Mouse (Mus musculus): Measurements from ENCODE around the gene Minpp1. TPM values are rescaled to one million over a fixed set of nuclear protein-coding genes. Genes with fewer than 3 reads are reported as not detected.

Minpp1 gene
- polyA plus RNA-seq, 1 experiment from 2014 or later: 46.8 TPM

DNA sequence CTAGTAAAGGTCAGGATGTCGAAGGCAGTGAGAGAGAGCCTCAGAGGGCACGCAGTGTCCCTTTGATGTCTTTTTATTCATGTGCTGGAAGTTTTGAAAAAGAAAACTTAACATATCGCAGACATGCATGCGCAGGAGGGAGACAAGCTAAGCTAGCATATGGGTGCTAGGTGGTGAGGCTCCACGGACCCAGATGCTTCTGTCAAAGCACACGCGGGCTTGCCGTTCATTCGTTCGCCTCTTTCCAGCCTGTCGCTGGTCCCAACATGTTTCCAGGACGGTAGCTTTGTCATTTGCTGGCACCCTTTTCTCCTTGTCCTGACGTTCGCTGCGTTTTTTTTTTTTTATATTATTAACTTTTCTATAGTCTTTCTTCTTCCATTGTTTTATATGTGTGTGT lies 62.6 kb downstream of the Minpp1 start:
- 89% methylated on average over 15 of the region's 15 CpGs for WGBS
- H3K9ac ChIP-seq (ENCODE audit: low read length): no peak overlapping the region

DNA sequence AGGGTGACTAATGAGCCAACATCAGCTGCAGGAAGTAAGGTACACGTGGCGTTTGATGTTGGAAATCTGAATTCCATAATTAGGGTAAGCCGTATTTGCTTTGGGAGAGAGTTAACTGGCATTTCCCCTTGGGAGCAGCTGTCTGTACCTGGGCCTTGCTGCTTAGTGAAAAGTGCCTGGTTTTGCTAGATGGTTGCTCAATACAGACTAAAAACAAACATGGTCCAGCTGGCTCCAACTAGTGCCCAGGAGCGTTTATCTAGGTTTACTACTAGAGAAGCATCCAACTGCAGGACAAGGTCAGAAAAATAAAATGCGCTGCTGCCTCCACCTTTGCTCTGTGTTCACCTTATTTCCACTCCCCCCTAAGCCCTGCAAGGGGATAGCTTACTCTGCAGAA lies 64.9 kb downstream of the Minpp1 start:
- H3K27ac ChIP-seq (ENCODE audit: low read length): no peak overlapping the region
- no peaks in the 10 kb centered on the region for H3K9me3 ChIP-seq (replicated peaks; ENCODE audit: control insufficient read depth, low read length)
- no peaks in the 10 kb centered on the region for H3K4me1 ChIP-seq (ENCODE audit: control insufficient read depth, insufficient read depth, low read length)
- no peak overlapping the region for H3K9ac ChIP-seq (ENCODE audit: low read length)
- H3K27me3 ChIP-seq (ENCODE audit: control insufficient read depth, insufficient read depth, low read length): no peaks in the 10 kb centered on the region
- no peaks in the 10 kb centered on the region for H3K36me3 ChIP-seq (ENCODE audit: control insufficient read depth, insufficient read depth)
- WGBS: 66% methylated on average over 5 of the region's 5 CpGs
- no peak overlapping the region for H3K4me2 ChIP-seq (ENCODE audit: low read depth, low read length)
- H3K4me3 ChIP-seq (ENCODE audit: low read length): no peak overlapping the region
- ATAC-seq (replicated peaks; ENCODE audit: extremely low read depth, insufficient read depth, low FRiP score): no peak

More for the DNA sequence above, 62.6 kb downstream of the Minpp1 start:
- H3K27ac ChIP-seq (ENCODE audit: low read length): no peak overlapping the region
- H3K4me2 ChIP-seq (ENCODE audit: low read depth, low read length): no peak overlapping the region
- H3K36me3 ChIP-seq (ENCODE audit: control insufficient read depth, insufficient read depth): no peaks in the 10 kb centered on the region
- H3K4me1 ChIP-seq (ENCODE audit: control insufficient read depth, insufficient read depth, low read length): no peaks in the 10 kb centered on the region
- no peak for ATAC-seq (replicated peaks; ENCODE audit: extremely low read depth, insufficient read depth, low FRiP score)
- H3K27me3 ChIP-seq (ENCODE audit: control insufficient read depth, insufficient read depth, low read length): no peaks in the 10 kb centered on the region
- no peak overlapping the region for H3K4me3 ChIP-seq (ENCODE audit: low read length)
- H3K9me3 ChIP-seq (replicated peaks; ENCODE audit: control insufficient read depth, low read length): no peaks in the 10 kb centered on the region

DNA sequence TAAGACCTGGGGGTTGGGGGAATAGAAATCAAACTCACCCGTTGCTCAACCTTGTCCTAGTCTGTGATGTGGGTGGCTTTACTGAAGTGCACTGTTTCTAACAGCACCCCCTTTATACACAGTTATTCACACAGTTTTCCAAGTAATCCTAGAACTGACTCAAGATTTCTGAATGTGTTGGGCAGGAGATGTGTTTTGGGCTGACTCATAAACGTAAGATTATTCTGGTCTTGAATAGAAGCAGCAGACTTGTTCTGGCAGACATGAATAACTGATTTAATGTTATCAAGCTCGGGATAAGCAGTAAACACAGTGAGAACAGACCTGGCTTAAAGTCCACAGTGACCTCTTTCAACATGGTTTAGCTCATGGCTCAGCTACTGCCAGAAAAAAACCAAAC lies 65.9 kb downstream of the Minpp1 start:
- WGBS: 49% methylated on average over 3 of the region's 3 CpGs
- no peak; the same call in 1 of the 2 replicates for ATAC-seq (replicated peaks; ENCODE audit: extremely low read depth, insufficient read depth, low FRiP score)
- H3K36me3 ChIP-seq (ENCODE audit: control insufficient read depth, insufficient read depth): no peaks in the 10 kb centered on the region
- no peak overlapping the region for H3K27ac ChIP-seq (ENCODE audit: low read length)
- H3K9me3 ChIP-seq (replicated peaks; ENCODE audit: control insufficient read depth, low read length): no peaks in the 10 kb centered on the region
- H3K9ac ChIP-seq (ENCODE audit: low read length): no peak overlapping the region
- no peak overlapping the region for H3K4me2 ChIP-seq (ENCODE audit: low read depth, low read length)
- H3K4me1 ChIP-seq (ENCODE audit: control insufficient read depth, insufficient read depth, low read length): no peaks in the 10 kb centered on the region
- H3K4me3 ChIP-seq (ENCODE audit: low read length): no peak overlapping the region
- H3K27me3 ChIP-seq (ENCODE audit: control insufficient read depth, insufficient read depth, low read length): no peaks in the 10 kb centered on the region

GRCm38 (mm10) chr19:32552106-32552505 lies 66.5 kb downstream of the Minpp1 start:
- H3K4me3 ChIP-seq (ENCODE audit: low read length): no peak overlapping the region
- no peaks in the 10 kb centered on the region for H3K36me3 ChIP-seq (ENCODE audit: control insufficient read depth, insufficient read depth)
- H3K9ac ChIP-seq (ENCODE audit: low read length): no peak overlapping the region
- 49% methylated on average over 1 of the region's 1 CpGs for WGBS
- H3K4me1 ChIP-seq (ENCODE audit: control insufficient read depth, insufficient read depth, low read length): no peaks in the 10 kb centered on the region
- ATAC-seq (replicated peaks; ENCODE audit: extremely low read depth, insufficient read depth, low FRiP score): no peak
- H3K27me3 ChIP-seq (ENCODE audit: control insufficient read depth, insufficient read depth, low read length): no peaks in the 10 kb centered on the region
- no peak overlapping the region for H3K27ac ChIP-seq (ENCODE audit: low read length)
- H3K4me2 ChIP-seq (ENCODE audit: low read depth, low read length): no peak overlapping the region
- no peaks in the 10 kb centered on the region for H3K9me3 ChIP-seq (replicated peaks; ENCODE audit: control insufficient read depth, low read length)

DNA sequence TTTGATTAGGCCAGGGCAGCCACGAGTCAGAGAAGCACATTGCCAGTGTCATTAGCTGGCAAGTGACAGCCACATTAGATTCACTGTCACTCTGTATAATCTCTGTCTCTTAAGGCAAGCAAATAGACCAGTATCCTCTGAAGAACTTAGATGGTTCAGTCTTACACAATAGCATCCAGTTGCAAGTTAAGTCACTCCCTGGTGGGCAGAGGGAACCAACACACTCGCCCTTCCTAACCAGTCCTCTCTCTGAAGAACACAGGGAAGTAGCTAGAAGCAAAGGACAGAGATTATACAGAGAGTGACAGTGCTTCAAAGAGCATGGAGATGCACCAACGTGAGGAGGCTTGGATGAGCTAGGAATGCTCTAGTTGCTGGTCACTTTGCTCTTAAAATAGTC lies 67.7 kb downstream of the Minpp1 start:
- no peak for ATAC-seq (replicated peaks; ENCODE audit: extremely low read depth, insufficient read depth, low FRiP score)
- Histone ChIP-seq H3K4me3 (ENCODE audit: low read length) (no peak overlapping the region), H3K4me1 (ENCODE audit: control insufficient read depth, insufficient read depth, low read length) (no peaks in the 10 kb centered on the region)

GRCm38 (mm10) chr19:32555257-32555656 lies 69.7 kb downstream of the Minpp1 start:
- Histone ChIP-seq H3K4me1 (ENCODE audit: control insufficient read depth, insufficient read depth, low read length) (no peaks in the 10 kb centered on the region), H3K9me3 (replicated peaks; ENCODE audit: control insufficient read depth, low read length) (no peaks in the 10 kb centered on the region), H3K27ac (ENCODE audit: low read length) (no peak overlapping the region), H3K9ac (ENCODE audit: low read length) (no peak overlapping the region), H3K4me3 (ENCODE audit: low read length) (no peak overlapping the region), H3K27me3 (ENCODE audit: control insufficient read depth, insufficient read depth, low read length) (no peaks in the 10 kb centered on the region), H3K36me3 (ENCODE audit: control insufficient read depth, insufficient read depth) (no peaks in the 10 kb centered on the region), H3K4me2 (ENCODE audit: low read depth, low read length) (no peak overlapping the region)
- 43% methylated on average over 3 of the region's 3 CpGs for WGBS
- ATAC-seq (replicated peaks; ENCODE audit: extremely low read depth, insufficient read depth, low FRiP score): no peak

More for the DNA sequence above, 67.7 kb downstream of the Minpp1 start:
- Histone ChIP-seq H3K4me2 (ENCODE audit: low read depth, low read length) (no peak overlapping the region), H3K27me3 (ENCODE audit: control insufficient read depth, insufficient read depth, low read length) (no peaks in the 10 kb centered on the region), H3K36me3 (ENCODE audit: control insufficient read depth, insufficient read depth) (no peaks in the 10 kb centered on the region), H3K9me3 (replicated peaks; ENCODE audit: control insufficient read depth, low read length) (no peaks in the 10 kb centered on the region), H3K27ac (ENCODE audit: low read length) (no peak overlapping the region), H3K9ac (ENCODE audit: low read length) (no peak overlapping the region)
- 66% methylated on average over 3 of the region's 3 CpGs for WGBS

Other genes with a start within 250 kb of the Minpp1 start
- 40.1 and 41.3 TPM in 2 replicates for gene Sgms1, start 96.1 kb upstream of the Minpp1 start, polyA plus RNA-seq (2015; fragmentation: Nextera tagmentation; extraction: Ambion mirVana)
- 41.2 and 112 TPM in 2 replicates for gene Rpl9-ps6, start 19.2 kb upstream of the Minpp1 start, polyA plus RNA-seq (2015; fragmentation: Nextera tagmentation; extraction: Ambion mirVana)
- gene Papss2, start 110.0 kb downstream of the Minpp1 start, polyA plus RNA-seq (2015; fragmentation: Nextera tagmentation; extraction: Ambion mirVana): 5.2 and 5.8 TPM in 2 replicates